Mouse (Mus musculus): ENCODE results near the gene Sun2.

- TF ChIP-seq CTCF (IDR thresholded peaks at IDR 0.05; ENCODE audit: extremely low read depth, insufficient read length, insufficient replicate concordance, low read depth, low read length) = no peak
- TF ChIP-seq POLR2A (IDR thresholded peaks at IDR 0.05; ENCODE audit: low read depth, low read length) = no peak
These were observed 53.9 kb downstream of the Sun2 start for GRCm38 (mm10) chr15:79688268-79688956.

All from small intestine, adult 2 months (tissue).